Mouse (Mus musculus) C2C12 (cell line): Measurements from ENCODE around the gene Nhlrc3. TPM values are rescaled to one million over a fixed set of nuclear protein-coding genes. Genes with fewer than 3 reads are reported as not detected.
A peak's percentile ranks its signal among the peaks of the same experiment; 100 is the strongest.

Experiments used
- H3K27me3 ChIP-seq: one replicate; pipeline ENCODE4 v1.6.1; 2011; ENCODE audit not compliant: control insufficient read depth, insufficient read depth, insufficient read length
- H3K36me3 ChIP-seq: one replicate; pipeline ENCODE4 v1.6.1; 2011; ENCODE audit not compliant: control insufficient read depth, insufficient read depth
- H3K4me3 ChIP-seq: one replicate; pipeline ENCODE4 v1.5.1; 2011; ENCODE audit warnings: mild to moderate bottlenecking, control low read depth; ENCODE audit not compliant: poor library complexity, insufficient read depth, severe bottlenecking
- H3K79me2 ChIP-seq: one replicate; pipeline ENCODE4 v1.6.1; 2011; ENCODE audit not compliant: control insufficient read depth, insufficient read depth
- H3K79me3 ChIP-seq: one replicate; pipeline ENCODE4 v1.6.1; 2011; ENCODE audit warnings: low read depth, control low read depth
- H3ac ChIP-seq: one replicate; pipeline ENCODE3; 2011; ENCODE audit warnings: low read depth; ENCODE audit not compliant: control insufficient read depth, insufficient read length
- CEBPB ChIP-seq: IDR thresholded peaks from one replicate; pipeline ENCODE4 v1.6.1; 2011; ENCODE audit warnings: low read depth, mild to moderate bottlenecking, control low read depth, moderate library complexity
- CTCF ChIP-seq: IDR thresholded peaks from one replicate; pipeline ENCODE4 v1.5.1; 2011; ENCODE audit not compliant: control insufficient read depth, insufficient read depth, insufficient read length
- FOSL1 ChIP-seq: IDR thresholded peaks from one replicate; pipeline ENCODE4 v1.8.0; 2011; ENCODE audit warnings: mild to moderate bottlenecking, low read length; ENCODE audit not compliant: poor library complexity, insufficient read depth, severe bottlenecking
- MAX ChIP-seq: IDR thresholded peaks from one replicate; pipeline ENCODE4 v1.6.1; 2011; ENCODE audit warnings: mild to moderate bottlenecking, control low read depth
- MYOD1 ChIP-seq: IDR thresholded peaks from one replicate; pipeline ENCODE4 v1.6.1; 2011; ENCODE audit warnings: low read depth; ENCODE audit not compliant: control insufficient read depth, insufficient read length
- MYOG ChIP-seq: IDR thresholded peaks from one replicate; pipeline ENCODE4 v1.6.1; 2011; ENCODE audit not compliant: control insufficient read depth, insufficient read length; ENCODE audit errors: extremely low read depth
- USF1 ChIP-seq: IDR thresholded peaks from one replicate; pipeline ENCODE4 v1.6.1; 2011; ENCODE audit warnings: low read depth, mild to moderate bottlenecking, control low read depth, moderate library complexity
- polyA plus RNA-seq: library from polyadenylated mRNA; unstranded; fragments of >200 nt; fragmentation: generic; extraction: Trizol; gene quantifications from one replicate; pipeline ENCODE4 v1.2.1, GENCODE M21; 2012; ENCODE audit warnings: missing spikeins

The Nhlrc3 gene
- polyA plus RNA-seq, 1 experiment = 3.1 TPM

- H3K4me3 ChIP-seq = no peak overlapping the region
- no peaks in the 10 kb centered on the region for H3K79me2 ChIP-seq
- no peaks in the 10 kb centered on the region for H3K79me3 ChIP-seq
- H3K27me3 ChIP-seq = no peaks in the 10 kb centered on the region
- no peaks in the 10 kb centered on the region for H3K36me3 ChIP-seq
- no peak overlapping the region for H3ac ChIP-seq
- TF ChIP-seq CTCF = no peak
- no peak for TF ChIP-seq MYOG
- no peak for TF ChIP-seq MYOD1
- TF ChIP-seq USF1 = no peak
- TF ChIP-seq MAX = no peak
Measured at GRCm38 (mm10) chr3:53436550-53436949, 26.6 kb downstream of the Nhlrc3 start.

GRCm38 (mm10) chr3:53434610-53435009 lies 28.5 kb downstream of the Nhlrc3 start:
- Histone ChIP-seq H3K79me2 (no peaks in the 10 kb centered on the region), H3K27me3 (no peaks in the 10 kb centered on the region), H3ac (no peak overlapping the region), H3K4me3 (no peak overlapping the region), H3K79me3 (no peaks in the 10 kb centered on the region), H3K36me3 (no peaks in the 10 kb centered on the region)
- no peak for TF ChIP-seq MYOD1
- TF ChIP-seq FOSL1 = no peak

- Histone ChIP-seq H3K27me3 (peaks cover 3% of the 10 kb centered on the region), H3ac (no peak overlapping the region), H3K79me2 (no peaks in the 10 kb centered on the region), H3K79me3 (no peaks in the 10 kb centered on the region), H3K4me3 (no peak overlapping the region), H3K36me3 (no peaks in the 10 kb centered on the region)
- no peak for TF ChIP-seq MYOG
- TF ChIP-seq FOSL1 = no peak
Measured at GRCm38 (mm10) chr3:53423576-53423975, 39.6 kb downstream of the Nhlrc3 start.

GRCm38 (mm10) chr3:53422691-53423090 lies 40.4 kb downstream of the Nhlrc3 start:
- no peak overlapping the region for H3ac ChIP-seq
- H3K36me3 ChIP-seq = no peaks in the 10 kb centered on the region
- peaks cover 3% of the 10 kb centered on the region for H3K27me3 ChIP-seq
- H3K79me2 ChIP-seq = no peaks in the 10 kb centered on the region
- no peak overlapping the region for H3K4me3 ChIP-seq
- TF ChIP-seq MYOG (no peak), CTCF (no peak), FOSL1 (no peak), MAX (no peak)
- no peaks in the 10 kb centered on the region for H3K79me3 ChIP-seq

- Histone ChIP-seq H3K4me3 (no peak overlapping the region), H3ac (no peak overlapping the region), H3K27me3 (peaks cover 3% of the 10 kb centered on the region), H3K79me3 (no peaks in the 10 kb centered on the region), H3K36me3 (no peaks in the 10 kb centered on the region), H3K79me2 (no peaks in the 10 kb centered on the region)
- no peak for TF ChIP-seq MYOD1
Measured at GRCm38 (mm10) chr3:53421656-53422055, 41.5 kb downstream of the Nhlrc3 start.

GRCm38 (mm10) chr3:53417701-53418100 lies 45.4 kb downstream of the Nhlrc3 start:
- H3ac ChIP-seq = no peak overlapping the region
- no peak for TF ChIP-seq CEBPB
- TF ChIP-seq FOSL1 = no peak
- no peak for TF ChIP-seq MYOD1
- TF ChIP-seq USF1 = no peak
- no peak for TF ChIP-seq MYOG
- TF ChIP-seq MAX = no peak
- no peak for TF ChIP-seq CTCF
- no peaks in the 10 kb centered on the region for H3K27me3 ChIP-seq
- no peaks in the 10 kb centered on the region for H3K79me2 ChIP-seq
- H3K4me3 ChIP-seq = no peak overlapping the region
- no peaks in the 10 kb centered on the region for H3K36me3 ChIP-seq
- no peaks in the 10 kb centered on the region for H3K79me3 ChIP-seq

- Histone ChIP-seq H3K36me3 (no peaks in the 10 kb centered on the region), H3K27me3 (no peaks in the 10 kb centered on the region), H3K79me3 (no peaks in the 10 kb centered on the region), H3K4me3 (no peak overlapping the region), H3K79me2 (no peaks in the 10 kb centered on the region), H3ac (no peak overlapping the region)
- TF ChIP-seq MYOD1 (peak; percentile 34), MAX (no peak)
Measured at GRCm38 (mm10) chr3:53416036-53416506, 47.1 kb downstream of the Nhlrc3 start.
